Mouse (Mus musculus): ENCODE measurements around the gene Ttc24. TPM values are rescaled to one million over a fixed set of nuclear protein-coding genes. Genes with fewer than 3 reads are reported as not detected.

Ttc24 gene
- total and polyA plus RNA-seq, 3 experiments = not detected

- WGBS = 59% methylated on average over 1 of the region's 1 CpGs
- H3K27me3 ChIP-seq (ENCODE audit: control insufficient read depth, insufficient read depth, low read length) = no peaks in the 10 kb centered on the region
Observed at GRCm38 (mm10) chr3:88035561-88036293, 42.4 kb downstream of the Ttc24 start.

GRCm38 (mm10) chr3:88033506-88033905 is 44.6 kb downstream of the Ttc24 start:
- Histone ChIP-seq H3K4me1 (ENCODE audit: control insufficient read depth, insufficient read depth, low read length) (no peaks in the 10 kb centered on the region), H3K79me2 (replicated peaks; ENCODE audit: control insufficient read depth, insufficient read depth, low read length) (no peaks in the 10 kb centered on the region), H3K27ac (no peak overlapping the region), H3K9ac (ENCODE audit: low read depth, low read length) (no peak overlapping the region), H3K4me3 (no peak overlapping the region), H3K36me3 (ENCODE audit: control insufficient read depth, insufficient read depth, low read length) (no peaks in the 10 kb centered on the region), H3K27me3 (ENCODE audit: control insufficient read depth, insufficient read depth, low read length) (no peaks in the 10 kb centered on the region)
- no peak for DNase-seq
- intact Hi-C loops (cut with DNase I) = no loop called here
- TF ChIP-seq POLR2A (IDR thresholded peaks at IDR 0.05; ENCODE audit: insufficient read depth, low read depth, low read length) (no peak), EP300 (IDR thresholded peaks at IDR 0.05; ENCODE audit: insufficient read depth, low read depth, low read length) (no peak), CTCF (IDR thresholded peaks at IDR 0.05) (no peak)
- 73% methylated on average over 5 of the region's 5 CpGs for WGBS

More at GRCm38 (mm10) chr3:88035561-88036293, 42.4 kb downstream of the Ttc24 start:
- Histone ChIP-seq H3K4me3 (no peak overlapping the region), H3K36me3 (ENCODE audit: control insufficient read depth, insufficient read depth, low read length) (no peaks in the 10 kb centered on the region), H3K4me1 (ENCODE audit: control insufficient read depth, insufficient read depth, low read length) (no peaks in the 10 kb centered on the region), H3K79me2 (replicated peaks; ENCODE audit: control insufficient read depth, insufficient read depth, low read length) (no peaks in the 10 kb centered on the region), H3K9ac (ENCODE audit: low read depth, low read length) (no peak overlapping the region), H3K27ac (no peak overlapping the region)
- intact Hi-C loops (cut with DNase I) = no loop called here
- no peak for TF ChIP-seq EP300 (IDR thresholded peaks at IDR 0.05; ENCODE audit: insufficient read depth, low read depth, low read length)
- no peak for TF ChIP-seq CTCF (IDR thresholded peaks at IDR 0.05)
- no peak for TF ChIP-seq POLR2A (IDR thresholded peaks at IDR 0.05; ENCODE audit: insufficient read depth, low read depth, low read length)
- no peak for DNase-seq

- Histone ChIP-seq H3K9ac (ENCODE audit: low read depth, low read length) (no peak overlapping the region), H3K27me3 (ENCODE audit: control insufficient read depth, insufficient read depth, low read length) (no peaks in the 10 kb centered on the region), H3K36me3 (ENCODE audit: control insufficient read depth, insufficient read depth, low read length) (no peaks in the 10 kb centered on the region), H3K4me1 (ENCODE audit: control insufficient read depth, insufficient read depth, low read length) (no peaks in the 10 kb centered on the region), H3K79me2 (replicated peaks; ENCODE audit: control insufficient read depth, insufficient read depth, low read length) (no peaks in the 10 kb centered on the region), H3K27ac (no peak overlapping the region), H3K4me3 (no peak overlapping the region)
- no peak for TF ChIP-seq POLR2A (IDR thresholded peaks at IDR 0.05; ENCODE audit: insufficient read depth, low read depth, low read length)
- TF ChIP-seq EP300 (IDR thresholded peaks at IDR 0.05; ENCODE audit: insufficient read depth, low read depth, low read length) = no peak
- no peak for TF ChIP-seq CTCF (IDR thresholded peaks at IDR 0.05)
- 10% methylated on average over 19 of the region's 19 CpGs for WGBS
- peak; percentile 51 to 63 for DNase-seq
- intact Hi-C loops (cut with DNase I) = no loop called here
Observed at GRCm38 (mm10) chr3:88030608-88031395, 47.3 kb downstream of the Ttc24 start.

GRCm38 (mm10) chr3:88027434-88028186 is 50.5 kb downstream of the Ttc24 start, which contains the start of gene Hapln2:
Gene Hapln2, minus strand, starts transcription at chr3:88027583.
- no peak for DNase-seq
- Histone ChIP-seq H3K36me3 (ENCODE audit: control insufficient read depth, insufficient read depth, low read length) (no peaks in the 10 kb centered on the region), H3K27ac (no peak within 1 kb of the TSS), H3K4me1 (ENCODE audit: control insufficient read depth, insufficient read depth, low read length) (no peaks in the 10 kb centered on the region), H3K27me3 (ENCODE audit: control insufficient read depth, insufficient read depth, low read length) (peaks cover 12% of the 10 kb centered on the region), H3K9ac (ENCODE audit: low read depth, low read length) (no peak within 1 kb of the TSS), H3K4me3 (no peak within 1 kb of the TSS), H3K79me2 (replicated peaks; ENCODE audit: control insufficient read depth, insufficient read depth, low read length) (no peaks in the 10 kb centered on the region)
- 44% methylated on average over 5 of the region's 5 CpGs for WGBS
- TF ChIP-seq CTCF (IDR thresholded peaks at IDR 0.05) = peak; percentile 70
- no peak for TF ChIP-seq POLR2A (IDR thresholded peaks at IDR 0.05; ENCODE audit: insufficient read depth, low read depth, low read length)
- intact Hi-C loops (cut with DNase I) = loop anchor here (5.0 kb wide), 1 partner anchor 45 kb away; no protein-coding TSS in a partner anchor

- intact Hi-C loops (cut with DNase I) = loop anchor here (5.0 kb wide), 1 partner anchor 45 kb away; no protein-coding TSS in a partner anchor
- H3K36me3 ChIP-seq (ENCODE audit: control insufficient read depth, insufficient read depth, low read length) = no peaks in the 10 kb centered on the region
- no peaks in the 10 kb centered on the region for H3K79me2 ChIP-seq (replicated peaks; ENCODE audit: control insufficient read depth, insufficient read depth, low read length)
- H3K4me3 ChIP-seq = no peak overlapping the region
- H3K27ac ChIP-seq = no peak overlapping the region
- WGBS = 52% methylated on average over 7 of the region's 7 CpGs
- peaks cover 16% of the 10 kb centered on the region for H3K27me3 ChIP-seq (ENCODE audit: control insufficient read depth, insufficient read depth, low read length)
- no peaks in the 10 kb centered on the region for H3K4me1 ChIP-seq (ENCODE audit: control insufficient read depth, insufficient read depth, low read length)
- TF ChIP-seq POLR2A (IDR thresholded peaks at IDR 0.05; ENCODE audit: insufficient read depth, low read depth, low read length) (no peak), CTCF (IDR thresholded peaks at IDR 0.05) (no peak), EP300 (IDR thresholded peaks at IDR 0.05; ENCODE audit: insufficient read depth, low read depth, low read length) (no peak)
- no peak overlapping the region for H3K9ac ChIP-seq (ENCODE audit: low read depth, low read length)
- DNase-seq = no peak
Observed at GRCm38 (mm10) chr3:88026823-88027222, 51.3 kb downstream of the Ttc24 start.

All from heart, adult 2 months (tissue).